Mouse (Mus musculus) C2C12 (cell line): Measurements from ENCODE around the gene Pomgnt2. TPM values are rescaled to one million over a fixed set of nuclear protein-coding genes. Genes with fewer than 3 reads are reported as not detected.
A peak's percentile ranks its signal among the peaks of the same experiment; 100 is the strongest.

Experiments used
- H3K27me3 ChIP-seq: one replicate; pipeline ENCODE4 v1.6.1; 2011; ENCODE audit not compliant: control insufficient read depth, insufficient read depth, insufficient read length
- H3K36me3 ChIP-seq: one replicate; pipeline ENCODE4 v1.6.1; 2011; ENCODE audit not compliant: control insufficient read depth, insufficient read depth
- H3K4me3 ChIP-seq: one replicate; pipeline ENCODE4 v1.5.1; 2011; ENCODE audit warnings: mild to moderate bottlenecking, control low read depth; ENCODE audit not compliant: poor library complexity, insufficient read depth, severe bottlenecking
- H3K79me2 ChIP-seq: one replicate; pipeline ENCODE4 v1.6.1; 2011; ENCODE audit not compliant: control insufficient read depth, insufficient read depth
- H3K79me3 ChIP-seq: one replicate; pipeline ENCODE4 v1.6.1; 2011; ENCODE audit warnings: low read depth, control low read depth
- H3ac ChIP-seq: one replicate; pipeline ENCODE3; 2011; ENCODE audit warnings: low read depth; ENCODE audit not compliant: control insufficient read depth, insufficient read length
- CEBPB ChIP-seq: IDR thresholded peaks from one replicate; pipeline ENCODE4 v1.6.1; 2011; ENCODE audit warnings: low read depth, mild to moderate bottlenecking, control low read depth, moderate library complexity
- CTCF ChIP-seq: IDR thresholded peaks from one replicate; pipeline ENCODE4 v1.5.1; 2011; ENCODE audit not compliant: control insufficient read depth, insufficient read depth, insufficient read length
- FOSL1 ChIP-seq: IDR thresholded peaks from one replicate; pipeline ENCODE4 v1.8.0; 2011; ENCODE audit warnings: mild to moderate bottlenecking, low read length; ENCODE audit not compliant: poor library complexity, insufficient read depth, severe bottlenecking
- MAX ChIP-seq: IDR thresholded peaks from one replicate; pipeline ENCODE4 v1.6.1; 2011; ENCODE audit warnings: mild to moderate bottlenecking, control low read depth
- MYOD1 ChIP-seq: IDR thresholded peaks from one replicate; pipeline ENCODE4 v1.6.1; 2011; ENCODE audit warnings: low read depth; ENCODE audit not compliant: control insufficient read depth, insufficient read length
- MYOG ChIP-seq: IDR thresholded peaks from one replicate; pipeline ENCODE4 v1.6.1; 2011; ENCODE audit not compliant: control insufficient read depth, insufficient read length; ENCODE audit errors: extremely low read depth
- USF1 ChIP-seq: IDR thresholded peaks from one replicate; pipeline ENCODE4 v1.6.1; 2011; ENCODE audit warnings: low read depth, mild to moderate bottlenecking, control low read depth, moderate library complexity
- polyA plus RNA-seq: library from polyadenylated mRNA; unstranded; fragments of >200 nt; fragmentation: generic; extraction: Trizol; gene quantifications from one replicate; pipeline ENCODE4 v1.2.1, GENCODE M21; 2012; ENCODE audit warnings: missing spikeins

Gene Pomgnt2
- polyA plus RNA-seq, 1 experiment, result 2.4 TPM

GRCm38 (mm10) chr9:122018782-122019395, 22.0 kb upstream of the Pomgnt2 start:
- Histone ChIP-seq H3K79me3 (no peaks in the 10 kb centered on the region), H3K27me3 (peaks cover 3% of the 10 kb centered on the region), H3ac (no peak overlapping the region), H3K79me2 (no peaks in the 10 kb centered on the region), H3K4me3 (no peak overlapping the region), H3K36me3 (no peaks in the 10 kb centered on the region)
- TF ChIP-seq USF1 (no peak), CEBPB (no peak)

GRCm38 (mm10) chr9:122018079-122018478, 21.2 kb upstream of the Pomgnt2 start:
- no peaks in the 10 kb centered on the region for H3K79me3 ChIP-seq
- H3K36me3 ChIP-seq, result no peaks in the 10 kb centered on the region

GRCm38 (mm10) chr9:122014241-122014667, 17.3 kb upstream of the Pomgnt2 start:
- Histone ChIP-seq H3K79me3 (no peaks in the 10 kb centered on the region), H3K79me2 (no peaks in the 10 kb centered on the region), H3K4me3 (no peak overlapping the region), H3K27me3 (peaks cover 3% of the 10 kb centered on the region), H3K36me3 (no peaks in the 10 kb centered on the region), H3ac (no peak overlapping the region)
- TF ChIP-seq FOSL1 (no peak), CTCF (peak; percentile 25), MAX (no peak), MYOD1 (no peak), CEBPB (no peak), MYOG (no peak)

More at GRCm38 (mm10) chr9:122018079-122018478, 21.2 kb upstream of the Pomgnt2 start:
- H3ac ChIP-seq, result no peak overlapping the region
- no peak for TF ChIP-seq CEBPB
- TF ChIP-seq MYOD1, result no peak
- TF ChIP-seq MYOG, result no peak
- no peak for TF ChIP-seq USF1
- TF ChIP-seq MAX, result no peak
- TF ChIP-seq FOSL1, result no peak
- TF ChIP-seq CTCF, result no peak
- no peak overlapping the region for H3K4me3 ChIP-seq
- H3K27me3 ChIP-seq, result peaks cover 3% of the 10 kb centered on the region
- no peaks in the 10 kb centered on the region for H3K79me2 ChIP-seq

- no peaks in the 10 kb centered on the region for H3K36me3 ChIP-seq
- no peaks in the 10 kb centered on the region for H3K79me2 ChIP-seq
- H3K79me3 ChIP-seq, result no peaks in the 10 kb centered on the region
- H3ac ChIP-seq, result no peak overlapping the region
- H3K4me3 ChIP-seq, result no peak overlapping the region
- TF ChIP-seq MYOD1 (no peak), FOSL1 (no peak), MYOG (no peak), CTCF (no peak), MAX (no peak), USF1 (no peak), CEBPB (no peak)
- peaks cover 3% of the 10 kb centered on the region for H3K27me3 ChIP-seq
Measured at GRCm38 (mm10) chr9:122013629-122014028, 16.7 kb upstream of the Pomgnt2 start.

- no peaks in the 10 kb centered on the region for H3K36me3 ChIP-seq
Measured at GRCm38 (mm10) chr9:122012816-122013215, 15.9 kb upstream of the Pomgnt2 start.

GRCm38 (mm10) chr9:122010751-122011150, 13.8 kb upstream of the Pomgnt2 start:
- no peak overlapping the region for H3K4me3 ChIP-seq
- H3K36me3 ChIP-seq, result no peaks in the 10 kb centered on the region
- TF ChIP-seq CTCF, result no peak
- H3K79me2 ChIP-seq, result no peaks in the 10 kb centered on the region
- no peak overlapping the region for H3ac ChIP-seq
- H3K27me3 ChIP-seq, result no peaks in the 10 kb centered on the region
- no peaks in the 10 kb centered on the region for H3K79me3 ChIP-seq

More at GRCm38 (mm10) chr9:122012816-122013215, 15.9 kb upstream of the Pomgnt2 start:
- Histone ChIP-seq H3K79me3 (no peaks in the 10 kb centered on the region), H3K79me2 (no peaks in the 10 kb centered on the region), H3ac (no peak overlapping the region), H3K27me3 (peaks cover 3% of the 10 kb centered on the region), H3K4me3 (no peak overlapping the region)
- no peak for TF ChIP-seq MYOD1
- no peak for TF ChIP-seq CEBPB
- no peak for TF ChIP-seq MYOG
- TF ChIP-seq USF1, result no peak
- no peak for TF ChIP-seq CTCF
- TF ChIP-seq MAX, result no peak
- TF ChIP-seq FOSL1, result no peak
